Mouse (Mus musculus) kidney, postnatal 0 days (tissue): ENCODE data around the gene Pbx1. TPM values are rescaled to one million over a fixed set of nuclear protein-coding genes. Genes with fewer than 3 reads are reported as not detected.

ENCODE experiments used
- ATAC-seq: fragments of 200-750 bp; cut with Nextera tagmentation; replicated peaks from 2 replicates; pipeline ENCODE4 v1.8.0; 2017; ENCODE audit warnings: low read depth, moderate number of reproducible peaks, moderate TSS enrichment, moderate library complexity; ENCODE audit not compliant: low FRiP score
- DNase-seq: peaks from one replicate; pipeline ENCODE4 v3.0.0-alpha.2; 2016; ENCODE audit warnings: low spot score
- H3K27ac ChIP-seq: fragments of 300-500 bp; sonication (generic); 2 replicates; pipeline ENCODE4 v1.5.1; 2014; ENCODE audit warnings: mild to moderate bottlenecking
- H3K27me3 ChIP-seq: fragments of 300-500 bp; sonication (generic); 2 replicates; pipeline ENCODE4 v1.6.1; 2014; ENCODE audit warnings: low read length, mixed read lengths; ENCODE audit not compliant: insufficient read depth
- H3K36me3 ChIP-seq: fragments of 300-500 bp; sonication (generic); 2 replicates; pipeline ENCODE4 v1.6.1; 2014; ENCODE audit warnings: low read length, mixed read lengths; ENCODE audit not compliant: insufficient read depth
- H3K4me1 ChIP-seq: fragments of 300-500 bp; sonication (generic); replicated peaks from 2 replicates; pipeline ENCODE4 v1.6.1; 2014; ENCODE audit warnings: antibody characterized with exemption, low read length, mixed read lengths; ENCODE audit not compliant: insufficient read depth
- H3K4me2 ChIP-seq: fragments of 300-500 bp; sonication (generic); 2 replicates; pipeline ENCODE4 v1.6.1; 2014; ENCODE audit warnings: mild to moderate bottlenecking, low read length, moderate library complexity, mixed read lengths
- H3K4me3 ChIP-seq: fragments of 300-500 bp; sonication (generic); replicated peaks from 2 replicates; pipeline ENCODE4 v1.5.1; 2014; ENCODE audit warnings: low read depth, low read length
- H3K9ac ChIP-seq: fragments of 300-500 bp; sonication (generic); 2 replicates; pipeline ENCODE4 v1.6.1; 2014; ENCODE audit warnings: low read depth, low read length
- H3K9me3 ChIP-seq: fragments of 300-500 bp; sonication (generic); replicated peaks from 2 replicates; pipeline ENCODE4 v1.6.1; 2016; ENCODE audit warnings: low read length, inconsistent platforms, mixed read lengths
- CTCF ChIP-seq: IDR thresholded peaks from 2 replicates; pipeline ENCODE4 v1.5.1; 2016; ENCODE audit warnings: antibody characterized with exemption, low read depth, mild to moderate bottlenecking, moderate library complexity
- WGBS: fragments of 180-500 bp; shearing (Covaris S2); extraction: QIAGEN DNeasy Blood & Tissue Kit; methylation state at CpG from one replicate; pipeline ENCODE4 v1.1.7; 2014; 5-methylcytosine and 5-hydroxymethylcytosine counted together
- polyA plus RNA-seq: library from polyadenylated mRNA; unstranded; fragments of >200 nt; fragmentation: Nextera tagmentation; extraction: Ambion mirVana; gene quantifications from 2 replicates; pipeline ENCODE4 v1.2.1, GENCODE M21; 2015

The Pbx1 gene
- polyA plus RNA-seq, 1 experiment from 2014 or later, result 55.7 TPM

- Histone ChIP-seq H3K27me3 (no peaks in the 10 kb centered on the region), H3K4me2 (no peak overlapping the region), H3K9ac (no peak overlapping the region), H3K4me1 (peaks cover 17% of the 10 kb centered on the region), H3K9me3 (no peaks in the 10 kb centered on the region), H3K27ac (no peak overlapping the region), H3K4me3 (no peak overlapping the region), H3K36me3 (no peaks in the 10 kb centered on the region)
- no peak for TF ChIP-seq CTCF
- no peak for ATAC-seq
- 31% methylated on average over 2 of the region's 2 CpGs for WGBS
- DNase-seq, result no peak
These were observed 135.8 kb downstream of the Pbx1 start for GRCm38 (mm10) chr1:168296290-168296689.

DNA sequence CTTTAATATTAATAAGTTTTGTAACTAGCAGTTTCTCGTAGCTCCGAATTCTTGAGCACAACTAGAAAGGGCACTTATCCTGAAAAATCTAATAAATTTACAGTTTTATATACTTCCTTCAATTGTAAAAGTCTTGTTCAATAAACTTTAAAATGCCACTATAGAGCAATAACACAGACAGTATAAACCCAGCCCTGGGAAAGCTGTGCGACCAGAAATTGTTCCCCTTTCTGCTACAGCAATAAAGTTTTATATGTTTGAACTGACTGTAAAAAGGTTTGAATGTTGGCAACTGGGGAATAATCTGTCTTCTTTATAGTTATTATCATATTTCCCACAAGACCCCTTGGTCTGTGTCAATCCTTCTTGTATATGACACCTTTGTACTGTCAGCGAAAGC is 136.3 kb downstream of the Pbx1 start:
- Histone ChIP-seq H3K36me3 (no peaks in the 10 kb centered on the region), H3K9ac (no peak overlapping the region), H3K9me3 (no peaks in the 10 kb centered on the region), H3K4me1 (peaks cover 20% of the 10 kb centered on the region), H3K27ac (no peak overlapping the region), H3K4me3 (no peak overlapping the region), H3K4me2 (no peak overlapping the region), H3K27me3 (no peaks in the 10 kb centered on the region)
- 75% methylated on average over 4 of the region's 4 CpGs for WGBS
- ATAC-seq (no peak), DNase-seq (no peak)
- no peak for TF ChIP-seq CTCF

GRCm38 (mm10) chr1:168293673-168294072 is 138.4 kb downstream of the Pbx1 start:
- TF ChIP-seq CTCF, result no peak
- no peak overlapping the region for H3K9ac ChIP-seq
- H3K9me3 ChIP-seq, result no peaks in the 10 kb centered on the region
- H3K36me3 ChIP-seq, result no peaks in the 10 kb centered on the region
- H3K4me1 ChIP-seq, result peaks cover 38% of the 10 kb centered on the region
- no peak for ATAC-seq
- no peak overlapping the region for H3K4me2 ChIP-seq
- no peak for DNase-seq
- no peaks in the 10 kb centered on the region for H3K27me3 ChIP-seq
- no peak overlapping the region for H3K27ac ChIP-seq
- WGBS, result 89% methylated on average over 1 of the region's 1 CpGs
- no peak overlapping the region for H3K4me3 ChIP-seq

GRCm38 (mm10) chr1:168292106-168292505 is 140.0 kb downstream of the Pbx1 start:
- no peak for DNase-seq
- no peak overlapping the region for H3K9ac ChIP-seq
- TF ChIP-seq CTCF, result no peak
- no peak overlapping the region for H3K4me3 ChIP-seq
- no peak overlapping the region for H3K27ac ChIP-seq
- no peak overlapping the region for H3K4me2 ChIP-seq
- 44% methylated on average over 9 of the region's 9 CpGs for WGBS
- no peak for ATAC-seq
- H3K27me3 ChIP-seq, result no peaks in the 10 kb centered on the region
- no peaks in the 10 kb centered on the region for H3K9me3 ChIP-seq
- H3K36me3 ChIP-seq, result no peaks in the 10 kb centered on the region
- H3K4me1 ChIP-seq, result peaks cover 47% of the 10 kb centered on the region

DNA sequence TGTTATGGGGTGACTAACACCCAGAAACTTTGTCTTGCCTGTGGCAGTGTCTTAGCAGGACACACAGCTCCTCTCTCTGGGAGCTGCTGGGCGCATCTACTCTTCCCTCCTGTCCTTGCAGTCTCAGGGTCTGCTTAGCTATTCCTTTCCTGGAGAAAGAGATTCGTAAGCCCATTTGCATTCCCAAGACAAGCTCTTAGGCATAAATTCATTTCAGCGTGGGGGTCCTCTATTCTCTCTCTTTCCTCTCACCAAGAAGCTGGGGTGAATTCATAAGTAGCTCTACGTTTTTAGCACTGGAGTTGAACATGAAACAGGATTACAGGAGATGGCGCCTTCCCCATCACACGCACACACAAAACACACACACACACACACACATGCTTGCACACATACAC is 140.4 kb downstream of the Pbx1 start:
- Histone ChIP-seq H3K4me2 (no peak overlapping the region), H3K27ac (no peak overlapping the region), H3K27me3 (no peaks in the 10 kb centered on the region), H3K4me3 (no peak overlapping the region), H3K4me1 (peaks cover 47% of the 10 kb centered on the region), H3K36me3 (no peaks in the 10 kb centered on the region), H3K9me3 (no peaks in the 10 kb centered on the region), H3K9ac (no peak overlapping the region)
- no peak for DNase-seq
- no peak for ATAC-seq
- TF ChIP-seq CTCF, result no peak
- WGBS, result 71% methylated on average over 6 of the region's 6 CpGs

DNA sequence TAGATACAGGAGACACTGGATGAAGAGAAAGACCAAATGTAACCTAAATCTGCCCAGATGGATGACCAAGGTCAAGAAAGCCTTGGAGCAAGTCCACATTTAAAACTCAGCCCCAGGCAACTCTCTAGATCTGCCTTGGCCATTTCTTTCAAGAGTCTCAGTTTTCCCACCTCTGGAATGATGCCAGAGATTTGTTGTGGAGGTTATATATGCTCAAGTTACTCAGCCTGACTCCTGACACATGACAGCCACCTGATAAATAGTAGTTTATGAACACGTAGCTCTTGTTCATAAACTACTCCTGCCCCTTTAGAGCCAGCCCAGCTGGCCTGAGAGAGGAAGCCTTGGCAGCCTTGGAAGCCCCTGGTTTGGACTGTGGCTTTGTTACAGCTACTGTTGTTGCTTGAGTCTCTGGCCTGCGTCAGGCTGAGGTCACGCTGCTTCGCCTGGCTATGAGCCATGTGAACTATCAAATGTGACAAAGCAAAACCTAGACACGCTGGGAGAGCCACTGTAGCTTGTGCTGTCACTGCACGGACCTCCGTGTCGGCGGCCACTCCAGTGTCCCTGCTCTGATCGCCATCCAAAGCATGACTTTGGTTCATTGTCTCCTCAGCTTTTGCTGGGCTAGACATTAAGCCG is 140.9 kb downstream of the Pbx1 start:
- no peak overlapping the region for H3K4me2 ChIP-seq
- H3K4me3 ChIP-seq, result no peak overlapping the region
- TF ChIP-seq CTCF, result no peak
- 37% methylated on average over 11 of the region's 11 CpGs for WGBS
- no peaks in the 10 kb centered on the region for H3K36me3 ChIP-seq
- ATAC-seq (no peak; the same call in 1 of the 2 replicates), DNase-seq (peak; percentile 57)
- H3K4me1 ChIP-seq, result peaks cover 47% of the 10 kb centered on the region
- H3K9me3 ChIP-seq, result no peaks in the 10 kb centered on the region
- H3K9ac ChIP-seq, result no peak overlapping the region
- no peak overlapping the region for H3K27ac ChIP-seq
- no peaks in the 10 kb centered on the region for H3K27me3 ChIP-seq
